Mouse (Mus musculus) left cerebral cortex, postnatal 4 days (tissue): ENCODE measurements at regions not wholly inside any gene's neighbourhood (a gene's known extent, or its start where the extent isn't known, plus 50 kb on each side); places are given as distances from the start of the nearest gene placed in this dataset.

Source experiments
- DNase-seq: peaks from one replicate; pipeline ENCODE4 v3.0.0-alpha.2; 2022
- intact Hi-C: fragments of 180-260 bp; cut with DNase I; formaldehyde crosslinking; loops from one replicate; pipeline ENCODE4 v1.15.1; 2025

DNA sequence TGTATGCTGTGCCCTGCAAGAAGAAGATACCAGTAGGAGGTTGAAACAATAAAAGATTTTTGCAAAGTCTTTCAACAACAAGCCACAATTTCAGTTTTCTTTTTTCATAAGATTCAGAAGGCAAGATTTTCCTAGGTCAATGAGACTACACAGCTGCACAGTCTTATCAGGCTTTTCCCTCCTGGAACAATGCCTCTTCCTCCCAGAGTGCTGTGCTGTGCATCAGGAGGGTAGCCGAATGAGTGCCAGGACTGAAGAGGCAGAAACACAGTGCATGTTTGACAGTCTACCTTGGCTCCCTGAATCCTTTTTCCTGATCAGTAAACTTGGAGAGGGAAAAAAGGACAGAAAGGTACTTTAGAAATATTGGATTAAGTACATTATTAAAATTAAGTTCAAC is 579.4 kb upstream of the Tbl1xr1 start:
- no peak for DNase-seq
- intact Hi-C loops: no loop called here

DNA sequence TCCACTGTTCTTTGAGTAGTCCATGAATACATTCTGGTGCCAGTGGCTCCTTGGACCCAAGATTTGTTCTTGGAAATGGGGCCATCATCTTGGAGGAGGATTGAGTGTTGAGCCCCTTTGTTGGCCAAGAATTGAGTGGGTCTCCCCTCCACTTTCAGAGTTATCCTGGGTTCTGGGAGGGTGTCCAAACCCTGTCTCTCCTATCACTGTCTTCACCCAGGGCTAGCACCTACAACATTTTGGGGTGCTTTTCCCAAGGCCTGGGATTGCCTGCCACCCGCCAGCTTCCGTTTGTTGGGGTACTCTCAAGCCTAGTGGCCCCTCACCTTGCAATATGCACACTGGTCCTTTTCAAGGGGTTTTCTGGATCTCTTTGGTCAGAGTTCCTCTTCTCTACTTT is 568.8 kb upstream of the Tbl1xr1 start:
- intact Hi-C loops: no loop called here
- no peak for DNase-seq

DNA sequence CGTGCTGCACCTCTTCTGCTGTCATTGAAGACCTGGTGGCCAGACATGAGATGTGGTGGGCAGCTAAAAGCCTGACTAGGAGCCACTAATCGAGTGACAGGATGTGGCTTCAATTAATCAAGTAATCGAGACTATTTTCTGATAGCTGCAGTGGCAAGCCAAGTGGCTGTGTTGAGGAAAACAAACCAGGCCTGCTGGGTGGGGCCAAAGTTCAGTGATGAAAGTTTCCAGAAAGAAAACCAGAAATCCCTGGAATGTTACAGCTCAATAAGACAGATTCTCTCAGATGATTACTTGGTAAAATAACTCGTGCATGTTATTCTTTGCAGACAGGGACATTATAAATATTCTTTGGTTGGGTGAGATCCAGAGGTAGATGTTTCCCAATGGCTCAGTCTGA is 564.4 kb upstream of the Tbl1xr1 start:
- intact Hi-C loops: no loop called here

DNA sequence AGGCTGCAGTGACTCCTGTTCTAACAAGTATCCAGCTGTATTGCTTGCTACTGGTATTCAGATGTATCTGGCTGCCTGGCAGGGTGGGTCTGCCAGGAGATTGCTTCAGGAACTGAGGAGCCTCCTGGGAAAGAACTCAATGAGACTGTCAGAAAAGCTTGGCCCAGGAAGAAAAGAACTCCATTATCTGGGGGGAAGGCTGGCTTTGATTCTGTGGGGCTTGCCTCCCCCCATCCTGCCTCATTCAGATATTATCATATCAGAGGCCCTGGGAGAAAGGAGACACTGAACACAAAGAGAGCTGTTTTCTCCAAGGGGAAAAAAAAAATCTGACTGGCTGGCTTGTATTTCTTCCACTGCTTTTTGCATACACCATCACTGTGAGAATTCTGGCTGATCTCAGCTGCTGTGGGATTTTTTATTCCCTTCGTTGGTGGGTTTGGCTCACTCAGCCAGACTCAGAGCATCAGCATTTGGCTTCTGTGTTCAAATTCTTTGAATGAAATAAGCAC is 552.0 kb upstream of the Tbl1xr1 start:
- DNase-seq: peak; percentile 16
- intact Hi-C loops: no loop called here

More for the DNA sequence above, 564.4 kb upstream of the Tbl1xr1 start:
- DNase-seq: no peak

DNA sequence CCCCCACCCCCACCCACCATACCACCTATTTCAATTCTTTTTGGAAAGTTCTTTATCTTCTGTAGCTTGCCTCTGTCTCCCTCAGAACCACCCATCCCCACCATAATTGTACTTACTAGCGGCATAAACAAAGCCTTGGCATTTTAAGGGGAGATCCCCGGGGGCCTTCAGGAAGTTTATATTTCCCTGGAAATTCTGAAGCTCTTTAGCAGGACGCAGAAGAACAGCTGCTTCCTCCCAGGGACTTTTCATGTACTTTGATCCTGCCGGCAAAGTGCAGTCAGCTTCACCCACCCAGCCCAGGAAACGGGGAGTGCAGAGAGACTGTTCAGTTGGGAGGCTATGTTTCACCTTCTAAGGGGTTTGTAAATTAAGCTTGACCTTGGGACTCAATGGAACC is 545.6 kb upstream of the Tbl1xr1 start:
- intact Hi-C loops: no loop called here
- DNase-seq: no peak

DNA sequence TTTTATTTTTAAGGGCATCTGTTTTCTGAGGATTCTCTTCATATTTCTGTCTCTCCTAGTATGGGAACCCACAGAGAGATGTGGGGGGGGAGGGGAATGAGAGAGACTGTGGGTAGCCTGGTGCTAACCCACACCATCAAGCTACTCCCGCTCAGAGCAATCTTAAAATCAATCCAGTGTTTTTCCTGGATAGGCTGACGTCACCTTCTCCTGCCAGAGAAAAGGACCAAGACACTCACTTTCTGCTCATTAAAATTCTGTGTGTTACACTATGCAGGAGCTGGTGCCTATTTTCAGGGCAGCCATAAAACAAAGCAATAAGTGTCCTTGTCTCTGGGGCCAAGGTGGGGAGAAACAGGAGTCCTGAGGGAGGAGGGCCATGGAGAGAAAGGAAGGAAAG is 537.3 kb upstream of the Tbl1xr1 start:
- DNase-seq: no peak
- intact Hi-C loops: no loop called here

DNA sequence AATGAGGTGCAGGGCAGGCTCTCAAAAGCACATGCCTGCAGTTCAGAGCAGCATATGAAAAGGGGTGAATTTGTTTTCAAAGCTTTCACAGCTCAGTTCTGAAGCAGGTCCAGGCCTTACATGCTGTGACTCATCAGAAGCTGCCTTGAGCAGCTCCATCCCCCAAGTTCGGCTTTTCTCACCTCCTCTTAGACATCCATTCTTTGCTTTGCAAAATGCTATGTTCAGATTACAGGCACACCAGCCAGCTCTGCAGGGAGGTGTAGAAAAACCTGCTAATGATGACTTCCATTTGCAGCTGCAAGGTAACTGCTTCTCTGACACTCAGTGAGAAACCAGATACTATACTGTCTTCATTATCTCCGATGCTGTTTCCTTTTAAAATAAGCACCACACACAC is 532.0 kb upstream of the Tbl1xr1 start:
- no peak for DNase-seq
- intact Hi-C loops: no loop called here

DNA sequence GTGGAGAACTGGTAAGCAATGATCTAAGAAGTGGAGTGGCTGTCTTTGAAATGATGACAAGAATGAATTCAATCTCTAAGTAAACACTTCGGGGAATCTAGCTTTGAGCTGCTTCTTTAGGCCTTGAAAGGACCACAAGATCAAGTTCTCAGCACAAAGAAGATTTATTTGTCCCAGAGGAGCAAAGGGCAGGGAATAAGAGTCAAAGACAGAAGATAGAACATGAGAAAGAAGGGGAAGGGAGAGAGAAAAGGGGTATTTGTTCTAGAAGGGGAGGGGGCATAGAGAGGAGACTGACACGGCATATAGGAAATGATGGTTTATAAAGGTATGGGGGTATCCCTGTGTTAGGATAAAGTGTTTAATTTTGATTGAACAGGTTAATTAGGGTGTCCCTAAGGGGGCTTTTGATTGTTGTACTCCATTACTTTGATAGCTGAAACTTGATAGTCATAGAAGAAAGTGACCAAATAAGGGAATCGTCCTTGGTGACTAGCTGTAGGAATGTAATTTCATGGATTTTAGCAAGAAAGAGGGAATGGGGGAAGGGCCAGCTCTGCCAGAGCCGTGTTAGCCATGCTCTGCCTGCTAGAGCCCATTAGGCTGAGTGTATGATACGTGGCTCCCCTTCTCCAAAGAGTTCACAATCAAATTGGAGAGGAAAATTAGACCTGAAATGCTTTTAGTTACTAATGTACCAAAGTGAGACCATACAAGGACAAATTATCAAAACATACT is 531.1 kb upstream of the Tbl1xr1 start:
- intact Hi-C loops: no loop called here
- DNase-seq: no peak

DNA sequence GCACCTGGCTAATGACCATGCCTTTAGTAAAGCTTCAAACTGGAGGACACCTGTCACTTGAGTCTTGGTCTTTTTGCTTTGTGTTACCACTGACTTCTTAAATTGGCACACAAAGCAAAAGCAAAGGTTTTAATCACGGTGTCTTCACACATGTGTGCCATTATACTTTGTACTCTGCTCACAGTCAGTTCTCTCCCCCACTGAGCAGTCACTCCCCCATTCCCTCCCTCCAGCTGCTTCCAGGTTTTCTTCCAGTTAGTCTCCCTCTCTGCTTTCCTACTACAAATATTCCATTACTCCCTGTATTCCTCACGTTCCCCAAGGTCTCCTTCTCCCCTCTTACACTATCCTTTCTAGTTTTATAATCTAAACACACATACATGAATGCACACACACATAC is 530.0 kb upstream of the Tbl1xr1 start:
- intact Hi-C loops: no loop called here
- no peak for DNase-seq

DNA sequence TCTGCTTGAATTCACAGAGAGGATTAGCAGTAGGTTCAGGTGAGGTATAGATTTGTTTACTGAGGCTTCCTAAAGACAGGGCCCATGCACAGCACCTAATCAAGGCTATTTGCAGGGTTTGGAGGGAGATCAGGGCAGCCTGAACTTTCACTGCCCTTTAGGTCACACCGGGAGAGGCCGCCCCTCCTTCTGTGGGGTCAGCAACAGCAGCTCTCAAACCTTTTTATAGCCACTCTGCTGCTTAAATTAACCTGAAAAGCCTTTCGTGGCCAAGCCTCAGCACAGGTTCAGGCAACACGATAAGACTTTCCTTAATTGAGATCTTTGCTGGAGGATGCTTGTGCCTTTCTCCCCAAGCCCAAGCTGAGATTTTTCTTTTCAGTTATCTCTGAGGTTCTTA is 526.8 kb upstream of the Tbl1xr1 start:
- intact Hi-C loops: no loop called here
- DNase-seq: no peak

DNA sequence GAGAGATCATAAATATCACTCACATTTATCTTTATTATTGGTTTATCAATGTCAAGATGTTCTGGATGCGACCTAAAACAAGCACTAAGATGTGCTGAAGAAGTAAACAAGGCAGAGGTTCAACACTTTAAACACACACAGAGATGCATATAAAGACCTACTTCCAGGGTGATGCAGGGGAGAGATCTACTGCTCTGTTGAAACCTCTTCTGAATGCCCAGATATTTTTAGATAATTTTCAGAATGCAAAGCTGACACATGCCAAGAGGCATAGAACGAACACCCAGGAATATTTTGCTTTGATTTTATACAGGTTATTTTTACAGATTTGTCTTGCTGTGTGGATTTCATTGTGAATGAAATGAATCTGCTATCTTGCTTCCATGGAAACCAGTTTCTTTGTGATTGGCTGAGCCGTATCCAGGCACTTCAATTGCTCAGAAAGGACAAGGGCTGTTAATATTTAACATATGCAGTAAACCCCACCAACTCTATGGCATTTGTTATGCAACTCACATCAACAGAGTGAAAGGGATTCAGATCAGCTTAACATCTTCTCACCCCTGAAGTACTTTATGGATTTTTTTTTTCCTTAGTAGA is 523.2 kb upstream of the Tbl1xr1 start:
- intact Hi-C loops: no loop called here
- DNase-seq: no peak

DNA sequence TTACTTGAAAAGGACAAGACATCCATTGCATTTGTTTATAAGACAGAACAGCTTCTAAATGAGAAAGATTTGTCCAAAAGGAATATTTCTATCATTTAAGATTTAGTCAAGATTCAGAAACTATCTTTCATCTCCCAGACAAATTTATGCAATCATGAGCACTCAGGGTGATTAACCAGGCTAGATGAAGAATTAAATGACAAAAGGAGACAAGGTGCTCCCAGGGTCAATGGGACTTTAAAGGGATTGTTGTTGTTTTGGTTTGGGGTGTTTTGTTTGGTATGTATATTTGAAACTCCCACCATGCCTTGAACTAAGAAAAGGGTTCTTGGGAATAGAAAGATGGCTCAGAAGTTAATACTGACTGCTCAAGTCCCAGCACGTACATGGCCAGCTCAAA is 522.6 kb upstream of the Tbl1xr1 start:
- DNase-seq: no peak
- intact Hi-C loops: no loop called here

DNA sequence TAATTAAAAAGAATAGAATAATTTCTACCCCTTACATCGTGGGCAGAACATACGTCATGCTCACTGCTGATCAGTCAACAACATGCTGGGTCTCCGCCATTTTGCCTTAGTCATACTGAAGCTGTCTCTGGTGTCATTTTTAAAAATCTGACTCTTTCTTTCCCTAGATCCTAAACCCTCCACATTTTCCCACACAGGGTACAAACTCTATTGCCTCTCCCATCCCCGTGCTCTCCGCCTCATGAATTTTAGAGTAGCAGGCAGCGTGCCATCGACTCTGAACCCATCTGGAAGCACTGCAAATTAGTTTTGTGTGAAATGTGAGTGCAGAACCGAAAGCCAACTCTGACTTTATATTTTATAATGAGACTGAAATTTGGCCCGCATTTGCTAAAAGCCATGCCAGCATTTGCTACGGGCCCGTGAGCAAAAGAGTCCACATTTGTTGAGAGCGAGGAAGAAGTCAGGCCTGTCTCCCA is 518.5 kb upstream of the Tbl1xr1 start:
- DNase-seq: peak; percentile 87
- intact Hi-C loops: no loop called here

DNA sequence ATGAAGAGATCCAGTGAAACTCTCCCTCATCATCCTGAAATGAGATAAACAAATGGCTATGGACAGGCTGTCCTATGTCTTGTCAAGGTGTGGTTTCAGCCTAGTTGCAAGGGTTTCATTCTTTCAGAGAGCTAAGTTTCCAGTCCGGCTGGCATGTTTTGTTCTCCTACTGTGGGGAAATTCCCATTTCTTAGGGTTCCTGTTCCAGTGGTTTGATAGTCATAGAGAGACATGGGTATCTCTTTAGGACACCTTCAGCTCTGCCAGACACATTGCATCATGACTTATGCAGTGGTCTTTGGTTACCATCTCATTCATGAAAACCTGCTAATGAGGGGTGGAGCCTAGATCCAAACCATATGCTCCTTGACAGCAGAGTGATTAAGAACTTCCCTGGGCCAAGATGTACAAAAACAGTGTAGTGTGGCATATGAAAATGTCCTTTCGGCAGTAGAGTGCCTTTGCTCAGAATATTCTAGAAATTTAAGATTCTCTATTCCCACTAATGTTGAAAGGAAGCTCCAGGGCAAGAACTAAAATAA is 513.6 kb upstream of the Tbl1xr1 start:
- intact Hi-C loops: loop anchor here (10.0 kb wide), 1 partner anchor 512 kb away; the partner anchor contains the start of gene Tbl1xr1
- DNase-seq: no peak

DNA sequence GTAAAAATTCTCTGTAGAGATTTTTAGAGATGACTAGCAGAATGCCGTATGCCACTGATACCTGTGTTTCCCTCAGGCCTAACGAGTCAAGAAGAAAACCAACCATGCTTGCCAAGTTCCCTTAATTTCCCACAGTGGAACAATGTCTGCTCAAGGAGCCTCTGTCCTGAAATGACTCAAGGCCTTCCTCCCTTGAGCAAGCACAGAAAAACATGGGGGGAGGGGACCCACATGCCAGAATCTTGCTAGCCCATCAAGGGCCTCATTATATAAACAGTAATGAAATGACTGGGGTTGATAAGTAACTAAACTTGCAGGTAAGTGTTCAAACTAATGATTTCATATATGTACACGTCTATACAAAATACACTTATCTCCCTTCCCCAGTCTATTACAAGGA is 513.0 kb upstream of the Tbl1xr1 start:
- intact Hi-C loops: loop anchor here (10.0 kb wide), 1 partner anchor 511 kb away; the partner anchor contains the start of gene Tbl1xr1

DNA sequence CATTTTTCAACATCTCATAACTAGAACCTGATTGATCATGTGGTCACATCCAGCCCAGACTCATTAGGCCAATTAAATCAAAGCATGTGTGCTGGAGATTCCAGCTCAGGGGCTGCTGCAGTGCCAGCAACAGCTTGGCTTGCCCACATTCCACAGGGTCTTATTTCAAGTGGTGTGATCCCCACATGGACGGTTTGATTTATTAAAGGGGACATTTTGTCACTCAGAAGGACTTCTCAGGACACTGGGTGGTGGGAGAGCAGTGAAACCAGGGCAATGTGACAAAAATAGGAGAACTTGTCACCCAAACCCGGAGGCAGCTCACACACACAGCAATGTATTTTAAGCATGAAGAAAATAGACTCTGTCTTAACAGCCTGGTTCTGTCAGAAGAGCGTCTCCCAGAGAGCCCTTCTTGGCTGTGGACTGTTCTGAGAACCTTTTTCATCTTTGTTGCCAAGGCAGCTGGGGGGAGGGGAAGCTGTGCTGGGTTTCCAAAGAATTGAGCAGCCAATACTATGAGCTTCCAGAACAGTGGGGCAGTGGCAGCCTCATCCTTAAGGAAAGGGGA is 512.2 kb upstream of the Tbl1xr1 start:
- peak; percentile 88 for DNase-seq
- intact Hi-C loops: loop anchor here (10.0 kb wide), 1 partner anchor 511 kb away; the partner anchor contains the start of gene Tbl1xr1

More for the DNA sequence above, 513.0 kb upstream of the Tbl1xr1 start:
- DNase-seq: no peak

DNA sequence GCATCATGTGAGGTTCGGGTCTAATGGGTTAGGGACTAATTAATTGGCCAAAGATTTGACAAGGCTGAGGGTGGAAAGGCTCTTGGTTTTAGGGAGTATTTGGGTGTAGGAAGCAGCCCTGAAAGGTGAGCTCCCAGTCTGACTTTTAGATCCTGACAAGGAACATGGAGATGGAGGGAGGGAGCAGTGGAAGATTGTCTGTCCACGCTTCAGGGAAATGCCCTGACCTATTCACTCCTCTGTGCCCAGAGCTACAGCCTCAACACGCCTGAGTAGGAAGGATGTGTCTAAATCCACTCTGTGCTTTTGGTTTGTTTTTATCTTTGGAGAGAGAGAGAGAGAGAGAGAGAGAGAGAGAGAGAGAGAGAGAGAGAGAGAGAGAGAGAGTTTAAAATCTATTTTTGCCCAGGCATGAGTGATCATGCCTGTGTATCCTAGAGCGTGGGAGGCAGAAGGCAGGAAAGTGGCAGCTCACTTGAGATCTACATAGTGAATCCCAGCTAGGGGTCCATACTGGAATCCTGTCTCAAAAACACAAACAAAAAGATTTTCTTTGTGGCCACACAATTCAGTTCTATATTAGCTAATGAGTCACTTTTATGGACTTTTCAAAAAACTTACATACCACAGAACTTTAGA is 511.5 kb upstream of the Tbl1xr1 start:
- DNase-seq: no peak
- intact Hi-C loops: loop anchor here (10.0 kb wide), 1 partner anchor 510 kb away; the partner anchor contains the start of gene Tbl1xr1

DNA sequence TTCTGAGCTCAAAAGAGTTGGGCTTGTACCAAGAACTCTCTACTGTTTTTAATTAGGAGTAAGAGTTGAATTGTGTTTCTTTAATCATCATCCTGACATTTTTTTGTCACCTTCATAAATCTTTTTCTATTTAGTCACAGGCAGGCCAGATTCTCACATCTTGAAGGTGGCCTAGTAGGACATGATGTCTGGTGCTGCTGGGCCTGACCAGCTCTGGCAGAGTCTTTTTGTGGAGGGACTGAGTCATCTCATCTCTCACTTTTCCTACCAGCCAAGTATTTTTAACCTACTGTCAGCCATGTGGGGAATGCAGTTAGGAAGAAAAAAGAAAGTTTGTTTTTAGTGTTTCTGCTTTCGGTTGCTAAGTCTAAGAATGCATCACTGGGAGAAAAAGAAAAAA is 506.7 kb upstream of the Tbl1xr1 start:
- DNase-seq: no peak

DNA sequence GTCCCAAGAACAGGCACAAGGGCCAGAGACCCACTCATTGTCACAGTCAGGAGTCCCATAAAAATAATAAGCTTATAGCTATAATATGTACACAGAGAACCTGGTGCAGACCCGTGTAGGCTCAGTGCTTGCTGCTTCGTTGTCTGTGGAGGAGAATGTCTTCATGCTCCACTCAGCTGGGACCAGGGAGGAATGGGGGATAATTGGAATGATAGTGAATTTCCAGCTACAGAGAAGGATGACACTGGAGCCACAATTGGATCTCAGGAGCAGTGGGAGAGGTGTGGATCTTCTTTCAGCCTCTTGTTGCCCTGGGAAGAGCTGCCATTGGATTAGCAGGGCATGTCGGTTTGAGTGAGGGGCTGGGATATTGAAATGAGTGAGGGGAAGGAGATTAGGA is 497.8 kb upstream of the Tbl1xr1 start:
- intact Hi-C loops: no loop called here
- DNase-seq: no peak

More for the DNA sequence above, 506.7 kb upstream of the Tbl1xr1 start:
- intact Hi-C loops: loop anchor here (10.0 kb wide), 1 partner anchor 505 kb away; the partner anchor contains the start of gene Tbl1xr1

DNA sequence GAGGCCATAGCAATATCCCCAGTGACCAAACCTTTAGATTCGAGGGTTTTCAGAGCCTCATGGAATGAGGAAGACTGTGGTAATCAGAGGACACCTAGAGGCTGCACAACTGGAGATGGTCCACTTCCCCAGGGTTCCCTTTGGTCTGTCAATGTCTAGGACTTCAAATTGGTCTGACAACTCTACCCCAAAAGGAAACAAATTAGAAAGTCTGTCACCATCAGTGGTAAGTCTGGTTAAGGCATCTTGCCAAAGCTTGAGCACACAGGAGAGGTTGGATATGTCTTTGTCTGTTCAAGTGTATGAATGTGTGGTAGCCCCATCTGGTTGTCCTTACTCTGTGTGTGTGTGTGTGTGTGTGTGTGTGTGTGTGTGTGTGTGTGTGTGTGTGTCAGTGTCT is 494.3 kb upstream of the Tbl1xr1 start:
- DNase-seq: no peak
- intact Hi-C loops: no loop called here

DNA sequence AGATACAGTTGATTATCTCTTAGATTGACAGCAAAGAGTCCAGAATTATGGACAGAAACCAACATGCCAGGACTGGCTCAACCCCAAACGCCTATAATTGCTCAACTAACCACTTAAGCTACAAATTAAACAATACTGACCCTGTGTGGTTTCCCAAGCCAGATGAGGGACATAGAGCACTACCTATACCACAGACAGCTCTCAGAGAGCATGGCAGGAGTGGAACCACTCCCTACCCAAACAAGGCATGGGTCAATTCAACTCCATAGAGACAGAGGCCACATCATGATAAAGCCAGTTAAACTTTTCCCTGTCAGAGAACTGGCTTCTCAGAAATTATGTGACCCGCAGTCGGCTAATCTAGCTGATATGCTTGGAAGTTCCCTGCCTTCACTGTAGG is 490.7 kb upstream of the Tbl1xr1 start:
- no peak for DNase-seq
- intact Hi-C loops: no loop called here
